ENCODE assay signal across 8 mouse cellular contexts in the genomic region with DNA sequence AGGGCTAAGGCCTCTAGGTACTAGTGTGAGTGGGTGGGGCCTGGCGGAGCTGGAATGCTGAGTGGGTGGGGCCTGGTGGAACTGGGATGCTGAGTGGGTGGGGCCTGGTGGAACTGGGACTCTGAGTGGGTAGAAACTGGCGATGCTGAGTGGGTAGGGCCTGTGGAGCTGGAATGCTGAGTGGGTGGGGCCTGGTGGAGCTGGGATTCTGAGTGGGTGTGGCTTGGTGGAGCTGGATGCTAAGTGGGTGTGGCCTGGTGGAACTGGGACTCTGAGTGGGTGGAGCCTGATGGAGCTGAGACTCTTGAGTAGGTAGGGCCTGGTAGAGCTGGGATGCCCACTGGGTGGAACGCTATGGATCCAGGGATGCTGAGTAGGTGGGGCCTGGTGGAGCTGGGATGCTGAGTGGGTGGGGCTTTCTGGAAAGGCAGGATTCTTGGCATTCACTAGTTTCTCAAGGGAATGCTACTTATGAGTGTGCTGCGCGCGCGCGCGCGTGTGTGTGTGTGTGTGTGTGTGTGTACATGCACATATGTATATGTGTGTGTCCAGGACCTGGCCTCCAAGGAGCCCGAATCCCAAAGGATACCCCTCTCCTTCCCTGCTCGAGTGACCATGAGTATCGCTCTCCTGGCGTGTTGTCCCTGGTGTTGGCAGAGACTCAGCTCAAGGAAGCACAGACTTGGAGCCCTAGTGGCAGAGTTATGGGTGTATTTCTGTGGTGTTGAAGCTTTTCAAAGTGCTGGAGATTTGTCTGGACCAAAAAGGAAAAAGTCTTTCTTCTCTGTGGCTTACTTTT.
A peak's percentile ranks its signal among the peaks of the same experiment; 100 is the strongest.
DNase-seq lines count a peak whose midpoint lies in the region; ATAC-seq and TF ChIP-seq lines count a peak whose summit lies in the region.

No protein-coding gene starts in this region.

- ATAC-seq in hindbrain, embryonic 12.5 days (ENCODE audit: low FRiP score): no peak
- peak; percentile 40 for ATAC-seq in megakaryocyte progenitor cell, adult 5-6 weeks (replicated peaks; ENCODE audit: poor library complexity)

- no peak overlapping the region for H3K4me2 ChIP-seq in hindbrain, embryonic 12.5 days (replicated peaks)

- H3K9ac ChIP-seq in hindbrain, embryonic 12.5 days: no peak overlapping the region

- H3K9me3 ChIP-seq in hindbrain, embryonic 12.5 days (replicated peaks): no peaks in the 10 kb centered on the region

- H3K36me3 ChIP-seq in testis, adult 2 months (ENCODE audit: control insufficient read depth, insufficient read depth, low read length): no peaks in the 10 kb centered on the region
- H3K36me3 ChIP-seq in hindbrain, embryonic 12.5 days: no peaks in the 10 kb centered on the region

- no peak overlapping the region for H3K27ac ChIP-seq in testis, adult 2 months (ENCODE audit: control insufficient read depth, insufficient read depth, low read depth, low read length)
- H3K27ac ChIP-seq in hindbrain, embryonic 12.5 days: peak overlapping the region; percentile 74

- peak; percentile 56 to 66 for DNase-seq in heart, adult 18-20 months
- DNase-seq in heart, postnatal 36 days: no peak
- no peak for DNase-seq in testis, postnatal 10 days (ENCODE audit: low spot score)
- no peak for DNase-seq in thymus, adult 18-20 months
- DNase-seq in layer of hippocampus, postnatal 10 days (ENCODE audit: low spot score in 2 of 2): no peak

- TF ChIP-seq POLR2A in testis, adult 2 months (IDR thresholded peaks at IDR 0.05; ENCODE audit: control insufficient read depth, low read depth, low read length): no peak

- H3K4me3 ChIP-seq in testis, adult 2 months (ENCODE audit: control insufficient read depth, low read depth, low read length): peak overlapping the region; percentile 13
- no peak overlapping the region for H3K4me3 ChIP-seq in hindbrain, embryonic 12.5 days

- peaks cover 14% of the 10 kb centered on the region for H3K4me1 ChIP-seq in testis, adult 2 months (ENCODE audit: control insufficient read depth, insufficient read depth, low read length)
- H3K4me1 ChIP-seq in hindbrain, embryonic 12.5 days: peaks cover 99% of the 10 kb centered on the region

- WGBS in hindbrain, embryonic 12.5 days: 62% methylated on average over 14 of the region's 14 CpGs

- no peaks in the 10 kb centered on the region for H3K27me3 ChIP-seq in testis, adult 2 months (ENCODE audit: control insufficient read depth, insufficient read depth, low read length)
- no peaks in the 10 kb centered on the region for H3K27me3 ChIP-seq in hindbrain, embryonic 12.5 days

- intact Hi-C loops in heart, postnatal 36 days (cut with DNase I): no loop called here

- no peak for TF ChIP-seq CTCF in testis, adult 2 months (IDR thresholded peaks at IDR 0.05; ENCODE audit: control insufficient read depth, insufficient read depth, insufficient replicate concordance, low read depth, low read length)

Comparison
In these comparisons a context has a peak if more than half of its experiments do, and no peak if none do; other contexts are left out.
1. DNase-seq: peak in heart, adult 18-20 months (2 of 2); none in heart, postnatal 36 days (0 of 2), testis, postnatal 10 days (single experiment), thymus, adult 18-20 months (0 of 2) and layer of hippocampus, postnatal 10 days (0 of 2).